Mouse (Mus musculus) left cerebral cortex, adult 18-20 months (tissue): ENCODE data around the gene Cela2a. TPM values are rescaled to one million over a fixed set of nuclear protein-coding genes. Genes with fewer than 3 reads are reported as not detected.

ENCODE experiments used
- DNase-seq, 2 experiments: peaks; one replicate each; pipeline ENCODE4 v3.0.0; 2021 to 2022; ENCODE audit warnings: low spot score in 2 of 2, mixed read lengths in 1 of 2
- total RNA-seq, 2 experiments: library from RNA; stranded (reverse); gene quantifications; 2 replicates each; pipeline ENCODE4 v1.2.3; 2021

Gene Cela2a
- total RNA-seq, 2 experiments from 2014 or later: not detected

- DNase-seq: no peak
Observed at GRCm38 (mm10) chr4:141859351-141859750, 33.4 kb upstream of the Cela2a start.

GRCm38 (mm10) chr4:141858501-141858900 lies 32.5 kb upstream of the Cela2a start:
- DNase-seq: peak in 1 of 2 experiments; percentile 31

- DNase-seq: peak; percentile 87 to 89
Observed at GRCm38 (mm10) chr4:141857422-141857930, 31.5 kb upstream of the Cela2a start.

- peak; percentile 74 to 76 for DNase-seq
Observed at GRCm38 (mm10) chr4:141853437-141853836, 27.5 kb upstream of the Cela2a start.

GRCm38 (mm10) chr4:141845999-141846398 lies 20.0 kb upstream of the Cela2a start, which contains the start of gene Ctrc:
TSS of gene Ctrc (minus strand) at chr4:141846359.
- no peak for DNase-seq

GRCm38 (mm10) chr4:141834536-141835095 lies 8.7 kb upstream of the Cela2a start:
- no peak for DNase-seq

GRCm38 (mm10) chr4:141833911-141834310 lies 8.0 kb upstream of the Cela2a start:
- DNase-seq: peak; percentile 35 to 36

- DNase-seq: no peak
Observed at GRCm38 (mm10) chr4:141831361-141831760, 5.4 kb upstream of the Cela2a start.

GRCm38 (mm10) chr4:141830381-141830780 lies 4.4 kb upstream of the Cela2a start:
- no peak for DNase-seq

GRCm38 (mm10) chr4:141828177-141828576 lies 2.2 kb upstream of the Cela2a start:
- no peak for DNase-seq

GRCm38 (mm10) chr4:141827401-141827800 lies 1.4 kb upstream of the Cela2a start:
- DNase-seq: no peak

GRCm38 (mm10) chr4:141822979-141823378 lies 3.0 kb downstream of the Cela2a start:
- DNase-seq: no peak

GRCm38 (mm10) chr4:141822089-141822488 lies 3.9 kb downstream of the Cela2a start:
- DNase-seq: no peak

- no peak for DNase-seq
Observed at GRCm38 (mm10) chr4:141821178-141821577, 4.8 kb downstream of the Cela2a start.

- no peak for DNase-seq
Observed at GRCm38 (mm10) chr4:141819316-141819715, 6.6 kb downstream of the Cela2a start.

- DNase-seq: no peak
Observed at GRCm38 (mm10) chr4:141818861-141819260, 7.1 kb downstream of the Cela2a start.

- DNase-seq: no peak
Observed at GRCm38 (mm10) chr4:141817706-141818105, 8.3 kb downstream of the Cela2a start.

GRCm38 (mm10) chr4:141816776-141817655 lies 8.9 kb downstream of the Cela2a start:
- no peak for DNase-seq

GRCm38 (mm10) chr4:141816267-141816666 lies 9.7 kb downstream of the Cela2a start:
- DNase-seq: no peak

- DNase-seq: no peak
Observed at GRCm38 (mm10) chr4:141811375-141811774, 14.6 kb downstream of the Cela2a start.

GRCm38 (mm10) chr4:141810975-141811374 lies 15.0 kb downstream of the Cela2a start:
- DNase-seq: no peak

GRCm38 (mm10) chr4:141809850-141810464 lies 16.0 kb downstream of the Cela2a start:
- peak; percentile 25 to 31 for DNase-seq
